Mouse (Mus musculus) hindlimb bud, embryonic 11.5 days (tissue): ENCODE measurements at regions not wholly inside any gene's neighbourhood (a gene's known extent, or its start where the extent isn't known, plus 50 kb on each side); places are given as distances from the start of the nearest gene placed in this dataset.
"Not testable (repeated sequence)": the region's sequence is repeated elsewhere in the genome, so short reads cannot be mapped to it uniquely, and the experiment has no call there.

Experiments
- DNase-seq: peaks from one replicate; pipeline ENCODE4 v3.0.0-alpha.2; 2012; ENCODE audit warnings: low read depth, low spot score; ENCODE audit errors: extremely low spot score

DNA sequence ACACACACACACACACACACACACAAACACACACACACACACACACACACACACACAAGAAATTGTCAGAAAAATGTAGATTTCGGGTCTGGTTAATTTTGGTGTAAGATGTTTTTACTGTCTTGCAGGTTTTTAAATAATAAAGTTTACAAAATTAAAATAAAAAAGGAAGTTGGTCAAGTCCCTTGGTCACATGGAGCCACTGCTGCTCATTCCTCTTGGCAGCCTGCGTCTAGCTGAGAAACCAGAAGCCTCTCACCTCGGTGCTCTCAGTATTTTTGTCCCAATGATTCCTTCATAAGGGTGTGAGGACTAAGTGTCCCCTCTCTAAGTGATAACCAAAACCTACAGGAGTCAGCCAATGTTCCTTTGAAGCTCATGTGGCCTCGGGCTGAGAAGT is 76.8 kb upstream of the Smg1 start:
- DNase-seq: no peak

DNA sequence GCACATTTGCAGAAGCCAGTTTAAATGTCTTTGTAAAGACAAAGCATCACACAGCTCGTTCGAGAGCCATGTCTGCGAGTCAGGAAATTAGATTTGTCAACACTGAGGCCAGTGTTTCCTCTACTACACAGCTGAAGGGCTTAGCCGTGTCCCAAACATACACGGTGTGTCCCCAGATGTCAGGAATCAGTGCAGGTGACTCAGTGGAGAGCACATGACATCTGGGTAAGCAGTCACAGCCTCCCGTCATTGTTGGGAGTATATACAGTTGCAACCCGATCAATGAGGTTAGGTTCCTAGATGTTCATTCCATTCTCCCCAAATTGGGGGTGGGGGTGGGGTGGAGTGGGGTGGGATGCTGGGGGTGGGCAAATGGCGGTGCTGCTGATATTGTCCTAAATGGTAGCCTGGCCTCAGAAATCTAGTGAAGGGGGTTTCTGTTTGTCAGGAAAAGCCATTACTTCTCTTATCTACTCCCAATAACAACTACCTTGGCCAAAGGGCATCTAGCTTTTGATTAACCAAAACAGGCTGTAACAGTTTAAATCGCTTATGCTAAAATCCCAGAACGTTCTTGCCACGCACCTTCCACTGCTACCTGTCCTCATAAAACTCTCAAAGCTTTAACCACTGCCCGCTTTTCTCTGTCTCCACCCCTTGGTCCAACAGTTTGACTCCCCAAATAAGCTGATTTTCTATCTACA is 75.1 kb upstream of the Smg1 start:
- no peak for DNase-seq

DNA sequence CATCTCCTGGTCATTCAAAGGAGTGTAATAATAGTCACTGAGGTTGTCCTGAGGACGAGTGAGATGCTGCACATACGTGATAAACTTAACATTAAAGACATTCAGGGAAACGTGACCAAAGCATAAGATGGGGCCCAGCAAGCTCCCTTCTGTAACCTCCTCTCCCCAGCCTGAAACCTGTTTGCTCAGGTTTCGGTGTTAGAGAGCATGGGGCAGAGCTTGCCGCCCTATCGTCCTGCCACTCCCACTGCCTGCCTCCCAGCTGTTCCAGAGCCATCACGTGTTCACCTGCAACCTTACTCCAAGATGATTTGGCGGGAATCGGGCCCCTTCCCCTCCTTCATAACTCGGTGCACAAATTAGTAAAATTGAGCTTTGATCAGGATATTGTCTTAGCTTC is 71.4 kb upstream of the Smg1 start:
- not testable (repeated sequence) for DNase-seq

DNA sequence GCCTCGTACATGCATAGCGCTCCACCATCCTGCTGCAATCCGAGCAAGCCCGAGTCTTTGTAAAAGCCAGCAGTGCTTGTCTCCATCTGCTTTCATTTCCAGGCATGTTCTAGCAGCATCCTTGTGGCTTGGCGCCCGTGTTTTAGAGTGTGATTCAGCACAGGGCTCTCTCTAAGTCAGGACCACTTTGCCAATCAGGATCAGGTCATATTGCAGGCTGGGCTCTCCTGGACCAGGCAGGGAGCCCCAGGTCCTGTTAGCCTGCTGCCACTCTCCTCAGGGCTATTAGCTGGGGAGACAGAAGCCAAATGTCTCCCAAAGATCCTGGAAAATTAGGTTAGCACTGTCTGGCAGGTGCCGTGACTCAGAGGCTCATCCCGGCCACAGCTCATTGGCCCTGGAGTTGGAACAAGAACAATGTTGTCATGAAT is 70.8 kb upstream of the Smg1 start:
- no peak for DNase-seq

DNA sequence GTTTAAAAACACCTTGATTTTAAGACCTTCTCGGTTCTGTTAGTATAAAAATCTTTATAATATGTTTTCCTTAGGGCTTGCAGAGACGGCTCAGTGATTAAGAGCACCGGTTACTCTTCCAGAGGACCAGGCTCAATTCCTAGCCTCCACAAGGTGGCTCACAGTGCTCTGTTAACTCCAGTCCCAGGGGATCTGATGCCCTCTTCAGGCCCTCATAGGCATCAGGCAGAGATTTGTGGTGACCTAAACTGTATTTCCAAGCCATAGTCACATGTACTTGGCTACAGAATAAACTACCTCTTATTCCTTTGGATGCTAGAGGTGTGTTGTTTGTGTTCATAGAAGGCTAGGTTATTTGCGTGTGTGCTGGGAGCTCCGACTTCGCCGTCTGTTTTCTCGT is 70.3 kb upstream of the Smg1 start:
- no peak for DNase-seq

DNA sequence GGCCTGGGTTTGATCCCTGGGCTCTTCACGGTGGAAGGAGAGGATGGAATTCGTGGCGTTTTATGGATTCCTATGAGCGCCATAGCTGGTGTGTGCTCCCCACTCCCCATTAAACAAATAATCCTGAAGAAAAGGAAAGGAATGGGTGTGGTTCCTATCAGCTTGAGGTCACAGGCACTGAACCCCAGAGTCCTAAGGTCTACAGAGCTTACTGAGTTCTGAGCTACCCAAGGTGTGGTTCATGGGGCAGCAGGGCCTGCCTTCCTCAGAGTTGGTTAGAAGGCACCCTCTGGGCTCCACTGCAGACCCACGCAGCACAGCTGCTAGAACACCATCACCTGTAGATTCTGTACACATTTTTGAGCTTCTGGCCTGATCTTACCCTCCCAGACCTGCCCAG is 66.3 kb upstream of the Smg1 start:
- DNase-seq: no peak

DNA sequence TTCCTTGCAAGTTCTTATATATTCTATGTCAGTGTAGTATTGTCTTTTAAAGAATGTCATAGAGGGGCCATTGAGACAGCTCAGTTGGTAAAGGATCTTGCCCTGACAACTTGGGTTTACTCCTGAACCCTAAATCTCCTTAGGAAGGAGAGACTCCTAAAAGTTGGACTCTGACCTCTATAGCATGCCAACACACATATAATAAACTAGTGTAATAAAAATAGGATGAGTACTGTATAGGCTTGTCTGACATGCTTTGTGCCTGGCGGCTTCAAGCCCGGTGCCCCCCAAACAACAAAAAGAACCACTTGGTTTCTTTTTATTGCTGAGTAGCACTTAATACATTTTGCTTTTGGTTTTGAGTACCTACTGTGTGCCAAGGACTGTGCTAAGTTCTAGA is 65.4 kb upstream of the Smg1 start:
- DNase-seq: no peak

DNA sequence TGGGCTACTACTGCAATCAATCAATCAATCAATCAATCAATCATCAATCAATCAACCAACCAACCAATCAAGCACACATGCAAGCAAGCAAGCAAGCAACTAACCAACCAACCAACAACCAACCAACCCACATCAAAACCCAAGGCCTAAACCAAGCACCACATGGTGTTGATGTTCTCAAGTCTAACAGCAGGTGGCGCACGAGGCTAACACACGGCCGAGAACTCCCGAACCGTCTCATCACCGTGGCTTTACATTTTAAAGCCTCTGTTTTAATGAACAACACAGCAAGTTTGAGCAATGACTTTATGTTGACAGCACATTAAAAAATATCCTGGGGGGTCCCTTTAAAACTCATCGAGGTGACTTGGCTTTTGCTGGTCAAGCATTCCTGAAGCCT is 61.3 kb upstream of the Smg1 start:
- peak; percentile 61 for DNase-seq

DNA sequence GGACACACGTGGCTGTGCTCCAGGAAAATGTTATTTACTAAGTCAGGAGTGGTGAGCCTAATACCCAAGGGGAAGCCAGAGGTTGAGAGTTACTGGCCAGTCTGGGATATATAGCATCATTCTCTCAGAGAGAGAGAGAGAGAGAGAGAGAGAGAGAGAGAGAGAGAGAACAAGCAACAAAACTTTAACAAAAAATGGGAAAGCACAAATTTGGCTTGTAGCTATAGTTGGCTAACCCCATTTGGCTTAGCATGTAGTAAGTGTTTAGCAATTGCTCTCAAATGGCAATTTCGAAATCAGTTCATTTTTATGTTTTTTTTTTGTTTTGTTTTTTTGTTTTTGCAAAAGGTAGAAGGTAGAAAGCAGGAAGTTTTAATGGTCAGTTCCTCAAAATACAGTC is 60.9 kb upstream of the Smg1 start:
- no peak for DNase-seq

DNA sequence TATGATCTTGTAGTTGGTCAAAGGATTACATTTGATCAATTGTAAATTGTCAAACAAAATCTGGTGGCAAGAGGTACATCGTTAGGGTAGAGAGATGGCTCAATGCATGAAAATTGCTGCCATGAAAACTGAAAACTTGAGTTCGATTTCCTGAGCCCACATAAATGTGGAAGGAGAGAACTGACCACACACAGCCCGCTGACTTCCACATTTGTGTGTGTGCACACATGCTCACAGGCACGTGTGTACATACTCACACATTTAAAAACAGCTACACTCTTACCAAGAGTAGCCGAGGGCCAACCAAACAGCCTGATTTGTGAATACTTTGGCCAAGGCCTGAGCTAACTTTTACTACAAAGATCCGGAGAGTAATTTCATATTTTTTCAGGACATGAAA is 60.5 kb upstream of the Smg1 start:
- no peak for DNase-seq

DNA sequence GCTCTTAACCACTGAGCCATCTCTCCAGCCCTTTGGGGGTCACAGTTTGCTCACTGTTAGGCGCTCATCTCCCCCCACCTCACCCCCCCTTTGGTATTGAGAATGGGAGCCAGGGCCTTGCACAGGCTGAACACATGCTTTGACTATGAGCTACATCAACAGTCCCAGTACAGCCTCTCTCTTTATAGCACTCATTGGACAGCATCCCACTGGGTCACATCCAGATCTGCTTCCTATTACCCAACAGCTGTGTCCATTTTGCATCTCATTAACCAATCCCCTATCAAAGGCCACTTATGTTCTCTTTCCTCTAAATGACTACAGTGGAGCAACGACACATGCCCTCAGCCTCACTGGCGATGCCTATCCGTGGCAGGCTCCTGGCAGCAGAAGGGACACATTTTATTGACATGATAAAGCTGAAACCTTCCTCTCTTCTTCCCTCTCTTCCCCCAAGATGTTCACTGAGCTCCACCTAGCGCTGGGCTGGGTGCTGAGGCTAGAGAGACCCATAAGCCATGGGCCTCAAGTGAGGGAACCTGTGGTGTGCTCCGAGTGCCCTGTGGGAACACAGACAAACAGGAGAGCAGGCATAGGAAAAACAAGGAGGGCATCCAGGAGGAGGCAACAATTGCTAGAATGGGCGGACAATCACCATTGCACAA is 57.3 kb upstream of the Smg1 start:
- peak; percentile 31 for DNase-seq

DNA sequence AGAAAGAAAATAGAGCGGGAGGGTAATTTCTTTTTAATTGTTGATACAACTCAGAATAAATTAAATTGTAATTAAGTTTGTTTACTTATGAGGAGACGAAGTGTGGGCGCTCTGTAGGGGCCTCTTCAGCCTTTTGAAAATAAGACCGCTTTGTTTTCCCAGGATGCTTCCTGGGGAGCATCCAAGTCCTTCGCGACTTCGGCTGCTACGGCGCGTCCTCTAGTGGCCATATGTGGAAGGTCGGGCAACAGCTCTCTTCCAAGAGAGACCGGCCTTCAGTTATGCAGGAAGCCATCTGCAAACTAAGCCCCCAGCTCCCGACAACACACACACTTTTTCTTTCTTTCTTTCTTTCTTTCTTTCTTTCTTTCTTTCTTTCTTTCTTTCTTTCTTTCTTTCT is 54.1 kb upstream of the Smg1 start:
- peak; percentile 73 for DNase-seq

DNA sequence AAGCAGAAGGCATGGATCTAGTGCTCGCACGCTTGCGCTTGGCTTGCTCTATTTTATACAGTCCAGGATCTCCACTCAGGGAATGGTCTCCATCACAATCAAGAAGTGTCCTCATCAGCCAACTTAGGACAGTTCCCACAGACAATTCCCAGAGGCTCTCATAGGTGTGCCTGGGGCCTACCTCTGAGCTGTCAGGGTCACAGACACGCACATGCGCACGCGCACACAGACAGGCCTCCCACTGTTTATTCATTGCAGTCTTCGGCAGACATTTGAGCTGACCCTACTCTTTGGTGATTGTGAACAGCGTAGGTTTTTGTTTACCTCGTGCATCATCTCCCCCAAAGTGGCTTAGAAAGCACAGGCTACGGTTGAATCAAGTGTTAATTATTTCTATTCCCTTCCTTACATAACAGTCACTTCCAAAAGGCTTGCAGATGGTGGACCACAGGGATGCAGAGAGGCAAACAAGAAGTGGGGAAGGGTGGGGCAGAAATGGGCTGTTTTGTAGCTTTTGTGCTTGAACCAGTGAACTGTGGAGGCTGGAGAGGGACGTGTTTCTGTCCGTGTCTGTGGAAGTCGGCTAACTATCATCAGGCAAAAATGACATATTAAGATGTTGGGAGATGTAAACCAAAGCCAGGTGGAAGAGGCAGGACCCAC is 53.5 kb upstream of the Smg1 start:
- no peak for DNase-seq

DNA sequence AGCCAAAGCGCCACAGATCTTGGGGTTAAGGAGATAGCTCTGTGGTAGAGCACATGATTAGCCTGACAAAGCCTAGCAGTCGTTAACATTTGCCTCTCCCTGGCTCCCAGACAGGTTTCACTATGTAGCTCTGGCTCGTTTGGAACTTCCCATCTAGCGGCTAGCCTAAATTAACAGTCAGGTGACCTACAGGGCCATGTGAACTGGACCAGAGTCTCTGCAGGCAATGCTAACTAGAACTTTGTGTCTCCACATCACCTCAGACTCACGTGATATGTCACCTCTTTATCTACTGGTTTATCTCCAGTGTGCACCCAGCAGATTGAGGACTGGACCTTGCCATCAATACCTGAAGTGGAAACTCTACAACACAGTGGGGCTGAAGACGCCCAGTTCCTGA is 52.4 kb upstream of the Smg1 start:
- no peak for DNase-seq

DNA sequence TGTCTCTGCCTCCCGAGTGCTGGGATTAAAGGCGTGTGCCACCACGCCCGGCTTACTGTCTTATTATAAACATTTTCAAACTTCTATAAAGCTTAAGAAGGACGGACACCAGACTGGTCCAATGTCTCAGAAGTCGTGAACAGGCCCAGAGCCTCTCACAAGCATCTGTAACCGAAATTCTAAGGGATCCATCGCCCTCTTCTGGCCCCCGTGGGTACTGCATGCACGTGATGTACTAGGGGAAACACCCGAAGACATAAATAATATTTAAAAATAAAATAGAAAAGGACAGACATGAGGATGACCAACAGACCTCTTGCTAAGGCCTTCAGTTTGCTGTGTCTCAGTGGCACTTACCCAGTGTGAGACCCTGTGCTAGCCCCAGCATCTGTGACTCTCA is 51.8 kb upstream of the Smg1 start:
- no peak for DNase-seq

DNA sequence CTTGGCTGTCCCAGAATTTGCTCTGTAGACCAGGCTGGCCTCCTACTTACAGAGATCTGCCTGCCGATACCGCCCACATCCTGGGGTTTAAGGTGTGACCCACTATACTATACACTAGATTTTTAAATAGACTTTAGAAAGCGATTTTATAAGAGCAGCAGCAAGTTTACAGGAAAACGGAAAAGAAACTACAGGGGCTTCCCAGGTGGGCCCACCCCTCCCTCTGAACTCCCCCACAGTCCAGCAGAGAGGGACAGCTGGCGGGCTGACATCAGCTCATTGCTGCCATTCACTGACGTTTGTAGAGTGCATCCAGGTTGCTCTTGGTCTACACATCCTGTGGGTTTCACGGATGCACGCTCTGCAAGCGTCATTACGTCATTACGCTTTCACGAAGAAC is 51.2 kb upstream of the Smg1 start:
- DNase-seq: no peak
